Mouse (Mus musculus) G1E (cell line): Measurements from ENCODE around the gene Asic4. TPM values are rescaled to one million over a fixed set of nuclear protein-coding genes. Genes with fewer than 3 reads are reported as not detected.

Experiments
- ATAC-seq: 2 replicates; pipeline ENCODE4 v1.8.0; 2016; ENCODE audit warnings: mild to moderate bottlenecking; ENCODE audit not compliant: insufficient number of reproducible peaks, poor library complexity, low FRiP score, severe bottlenecking; ENCODE audit errors: extremely low read depth
- DNase-seq: peaks from one replicate; pipeline ENCODE4 v3.0.0; 2012; ENCODE audit warnings: low spot score
- H3K27me3 ChIP-seq: 2 replicates; pipeline ENCODE4 v1.6.1; 2012; ENCODE audit warnings: mild to moderate bottlenecking, low read length, inconsistent platforms; ENCODE audit not compliant: insufficient read depth
- H3K36me3 ChIP-seq: replicated peaks from 2 replicates; pipeline ENCODE3; 2012; ENCODE audit warnings: mild to moderate bottlenecking, inconsistent platforms
- H3K4me1 ChIP-seq: 2 replicates; pipeline ENCODE4 v1.6.1; 2012; ENCODE audit warnings: low read depth, low read length, inconsistent platforms, mixed read lengths; ENCODE audit not compliant: insufficient read depth
- H3K4me3 ChIP-seq: 2 replicates; pipeline ENCODE4 v1.5.1; 2012; ENCODE audit warnings: low read depth, mild to moderate bottlenecking, inconsistent platforms, low read length, moderate library complexity, mixed read lengths
- H3K9me3 ChIP-seq: replicated peaks from 2 replicates; pipeline ENCODE4 v1.6.1; 2012; ENCODE audit warnings: inconsistent platforms
- CTCF ChIP-seq: IDR thresholded peaks from 2 replicates; pipeline ENCODE4 v1.5.1; 2012; ENCODE audit warnings: low read depth, low read length, inconsistent platforms, mixed read lengths
- GATA1 ChIP-seq: IDR thresholded peaks from 2 replicates; pipeline ENCODE4 v1.6.1; 2012; ENCODE audit warnings: borderline replicate concordance, low read length, inconsistent platforms, mixed read lengths
- GATA2 ChIP-seq: IDR thresholded peaks from 2 replicates; pipeline ENCODE4 v1.6.1; 2012; ENCODE audit warnings: low read depth, low read length, inconsistent platforms, borderline replicate concordance
- POLR2AphosphoS5 ChIP-seq: IDR thresholded peaks from 2 replicates; pipeline ENCODE4 v1.6.1; 2012; ENCODE audit warnings: low read depth, low read length, inconsistent platforms; ENCODE audit not compliant: insufficient replicate concordance
- TAL1 ChIP-seq: conservative IDR thresholded peaks from 2 replicates; pipeline ENCODE4 v1.6.1; 2012; ENCODE audit warnings: low read depth, low read length, inconsistent platforms, mixed read lengths
- polyA plus RNA-seq: library from polyadenylated mRNA; stranded (reverse); fragments of >175 nt; gene quantifications from 2 replicates; pipeline ENCODE4 v1.2.3, GENCODE M21; 2012
- total RNA-seq, 2 experiments: library from RNA; stranded (forward) in 1 of 2; stranded (reverse) in 1 of 2; fragments of 200-1000 nt in 1 of 2; fragments of >200 nt in 1 of 2; fragmentation: Nextera tagmentation in 1 of 2; gene quantifications; 2 replicates each; pipeline ENCODE4 v1.2.3; 2014 to 2017

The Asic4 gene
- total and polyA plus RNA-seq, 3 experiments, result 1.7 to 8.8 (median 2.9) TPM

GRCm38 (mm10) chr1:75409950-75410349 is 40.3 kb upstream of the Asic4 start:
- ATAC-seq (no peak), DNase-seq (no peak)
- 0 out of 2 replicates have a peak, but pooled peaks cover 5% of the 10 kb centered on the region for H3K4me1 ChIP-seq
- peaks cover 60% of the 10 kb centered on the region for H3K27me3 ChIP-seq
- no peak overlapping the region for H3K4me3 ChIP-seq
- no peaks in the 10 kb centered on the region for H3K36me3 ChIP-seq
- no peaks in the 10 kb centered on the region for H3K9me3 ChIP-seq
- TF ChIP-seq POLR2AphosphoS5 (no peak), GATA2 (no peak), TAL1 (no peak), CTCF (no peak), GATA1 (no peak)

DNA sequence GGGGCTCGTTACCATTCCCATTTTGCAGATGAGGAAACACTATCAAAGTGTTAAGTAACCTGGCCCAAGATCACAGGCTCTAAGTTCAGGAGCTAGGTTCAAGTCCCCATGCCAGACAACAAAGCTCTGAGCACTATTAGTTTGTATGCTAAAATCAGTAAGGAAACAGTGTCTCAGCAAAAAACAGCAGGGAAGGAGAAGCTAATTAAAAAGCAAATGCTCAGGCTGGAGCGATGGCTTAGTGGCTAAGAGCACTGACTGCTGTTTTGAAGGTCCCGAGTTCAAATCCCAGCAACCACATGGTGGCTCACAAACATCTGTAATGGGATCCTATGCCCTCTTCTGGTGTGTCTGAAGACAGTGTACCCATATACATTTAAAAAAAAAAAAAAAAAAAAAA is 38.0 kb upstream of the Asic4 start:
- Histone ChIP-seq H3K36me3 (no peaks in the 10 kb centered on the region), H3K4me1 (0 out of 2 replicates have a peak, but pooled peaks cover 5% of the 10 kb centered on the region), H3K4me3 (no peak overlapping the region), H3K9me3 (no peaks in the 10 kb centered on the region), H3K27me3 (peaks cover 55% of the 10 kb centered on the region)
- no peak for TF ChIP-seq GATA1
- TF ChIP-seq GATA2, result no peak
- no peak for TF ChIP-seq CTCF
- TF ChIP-seq POLR2AphosphoS5, result no peak
- no peak for TF ChIP-seq TAL1
- DNase-seq (no peak), ATAC-seq (no peak)

GRCm38 (mm10) chr1:75413749-75414148 is 36.5 kb upstream of the Asic4 start:
- H3K9me3 ChIP-seq, result no peaks in the 10 kb centered on the region
- ATAC-seq (no peak), DNase-seq (peak; percentile 66)
- TF ChIP-seq CTCF, result peak; percentile 65
- TF ChIP-seq GATA2, result no peak
- H3K27me3 ChIP-seq, result peaks cover 62% of the 10 kb centered on the region
- H3K36me3 ChIP-seq, result no peaks in the 10 kb centered on the region
- 0 out of 2 replicates have a peak, but pooled peaks cover 5% of the 10 kb centered on the region for H3K4me1 ChIP-seq
- H3K4me3 ChIP-seq, result no peak overlapping the region

- Histone ChIP-seq H3K27me3 (peaks cover 60% of the 10 kb centered on the region), H3K4me3 (no peak overlapping the region), H3K36me3 (no peaks in the 10 kb centered on the region), H3K4me1 (peaks cover 10% of the 10 kb centered on the region), H3K9me3 (no peaks in the 10 kb centered on the region)
- no peak for TF ChIP-seq GATA2
- TF ChIP-seq POLR2AphosphoS5, result no peak
- no peak for TF ChIP-seq GATA1
- TF ChIP-seq TAL1, result no peak
- no peak for TF ChIP-seq CTCF
- ATAC-seq (no peak), DNase-seq (no peak)
Measured at GRCm38 (mm10) chr1:75421794-75422193, 28.4 kb upstream of the Asic4 start.

GRCm38 (mm10) chr1:75422216-75422822 is 27.9 kb upstream of the Asic4 start:
- Histone ChIP-seq H3K4me3 (no peak overlapping the region), H3K27me3 (peaks cover 63% of the 10 kb centered on the region), H3K9me3 (no peaks in the 10 kb centered on the region), H3K36me3 (no peaks in the 10 kb centered on the region), H3K4me1 (peaks cover 16% of the 10 kb centered on the region)
- DNase-seq, result no peak
- TF ChIP-seq TAL1, result no peak
- TF ChIP-seq GATA1, result no peak
- TF ChIP-seq POLR2AphosphoS5, result no peak
- TF ChIP-seq GATA2, result no peak
- TF ChIP-seq CTCF, result no peak
- ATAC-seq, result no peak

GRCm38 (mm10) chr1:75422823-75423471 is 27.3 kb upstream of the Asic4 start:
- Histone ChIP-seq H3K36me3 (no peaks in the 10 kb centered on the region), H3K4me3 (no peak overlapping the region), H3K27me3 (peaks cover 63% of the 10 kb centered on the region), H3K9me3 (no peaks in the 10 kb centered on the region), H3K4me1 (peaks cover 20% of the 10 kb centered on the region)
- TF ChIP-seq POLR2AphosphoS5, result no peak
- no peak for TF ChIP-seq CTCF
- TF ChIP-seq GATA2, result no peak
- no peak for TF ChIP-seq GATA1
- TF ChIP-seq TAL1, result no peak
- DNase-seq, result no peak
- no peak for ATAC-seq
